Mouse (Mus musculus) MEL (cell line): ENCODE data around the gene Kctd20. TPM values are rescaled to one million over a fixed set of nuclear protein-coding genes. Genes with fewer than 3 reads are reported as not detected.

Experiments used
- DNase-seq: peaks from one replicate; pipeline ENCODE4 v3.0.0; 2011; ENCODE audit warnings: low read depth, low spot score
- H3K27ac ChIP-seq: 2 replicates; pipeline ENCODE4 v1.5.1; 2012; ENCODE audit warnings: low read depth, mild to moderate bottlenecking, control low read depth, low read length, moderate library complexity; ENCODE audit not compliant: control insufficient read depth
- H3K27me3 ChIP-seq, 2 experiments: fragments of 150-350 bp in 1 of 2; sonication (generic) in 1 of 2; 2 replicates each; pipeline ENCODE4 v1.6.1; 2012; ENCODE audit warnings: low read length in 2 of 2, mild to moderate bottlenecking in 2 of 2, improper control_type of control experiment in 1 of 2, moderate library complexity in 1 of 2; ENCODE audit not compliant: insufficient read depth in 2 of 2, control insufficient read depth in 1 of 2
- H3K36me3 ChIP-seq, 2 experiments: 2 replicates each; pipeline ENCODE4 v1.6.1; 2012 to 2014; ENCODE audit warnings: low read length in 2 of 2, improper control_type of control experiment in 1 of 2, inconsistent platforms in 1 of 2, mild to moderate bottlenecking in 1 of 2; ENCODE audit not compliant: insufficient read depth in 2 of 2, control insufficient read depth in 1 of 2
- H3K4me1 ChIP-seq, 2 experiments: fragments of 150-350 bp in 1 of 2; sonication (generic) in 1 of 2; 2 replicates each; pipeline ENCODE4 v1.6.1; 2012; ENCODE audit warnings: low read length in 2 of 2, improper control_type of control experiment in 1 of 2, mild to moderate bottlenecking in 1 of 2; ENCODE audit not compliant: insufficient read depth in 2 of 2, control insufficient read depth in 1 of 2
- H3K4me3 ChIP-seq, 2 experiments: fragments of 150-350 bp in 1 of 2; sonication (generic) in 1 of 2; 2 replicates each; pipeline ENCODE4 v1.5.1; 2012; ENCODE audit warnings: low read depth in 2 of 2, low read length in 2 of 2, mild to moderate bottlenecking in 2 of 2, moderate library complexity in 2 of 2, control low read depth in 1 of 2, improper control_type of control experiment in 1 of 2; ENCODE audit not compliant: control insufficient read depth in 1 of 2, insufficient read depth in 1 of 2
- H3K79me2 ChIP-seq: 2 replicates; pipeline ENCODE4 v1.6.1; 2012; ENCODE audit warnings: mild to moderate bottlenecking, low read length, moderate library complexity; ENCODE audit not compliant: control insufficient read depth, poor library complexity, insufficient read depth
- H3K9ac ChIP-seq: 2 replicates; pipeline ENCODE4 v1.6.1; 2012; ENCODE audit warnings: low read depth, mild to moderate bottlenecking, control low read depth, low read length, moderate library complexity; ENCODE audit not compliant: control insufficient read depth, poor library complexity, severe bottlenecking
- H3K9me3 ChIP-seq: fragments of 150-350 bp; sonication (generic); replicated peaks from 2 replicates; pipeline ENCODE4 v1.6.1; 2012; ENCODE audit warnings: mild to moderate bottlenecking, low read length, improper control_type of control experiment, moderate library complexity; ENCODE audit not compliant: insufficient read depth
- BHLHE40 ChIP-seq: IDR thresholded peaks from 2 replicates; pipeline ENCODE4 v1.6.1; 2012; ENCODE audit warnings: low read depth, mild to moderate bottlenecking, inconsistent platforms, low read length, improper control_type of control experiment, borderline replicate concordance
- CHD1 ChIP-seq: IDR thresholded peaks from 2 replicates; pipeline ENCODE4 v1.6.1; 2012; ENCODE audit warnings: low read depth, mild to moderate bottlenecking, inconsistent platforms, low read length, improper control_type of control experiment
- CTCF ChIP-seq, 3 experiments: IDR thresholded peaks in 2 of 3; conservative IDR thresholded peaks in 1 of 3; 2 replicates each; pipeline ENCODE4 v1.5.1; 2011 to 2012; ENCODE audit warnings: low read length in 3 of 3, low read depth in 2 of 3, mild to moderate bottlenecking in 2 of 3, improper control_type of control experiment in 1 of 3, inconsistent platforms in 1 of 3, mixed read lengths in 1 of 3, moderate library complexity in 1 of 3; ENCODE audit not compliant: control insufficient read depth in 1 of 3, insufficient read depth in 1 of 3, poor library complexity in 1 of 3, severe bottlenecking in 1 of 3
- E2F4 ChIP-seq: IDR thresholded peaks from 2 replicates; pipeline ENCODE4 v1.6.1; 2011; ENCODE audit warnings: low read depth, low read length, improper control_type of control experiment, borderline replicate concordance
- ELF1 ChIP-seq: IDR thresholded peaks from 2 replicates; pipeline ENCODE4 v1.6.1; 2014; ENCODE audit warnings: low read depth, mild to moderate bottlenecking, inconsistent platforms, low read length, improper control_type of control experiment, moderate library complexity
- GATA1 ChIP-seq: IDR thresholded peaks from 2 replicates; pipeline ENCODE4 v1.6.1; 2011; ENCODE audit warnings: low read depth, low read length, improper control_type of control experiment
- HCFC1 ChIP-seq: IDR thresholded peaks from 2 replicates; pipeline ENCODE4 v1.6.1; 2012; ENCODE audit warnings: low read depth, mild to moderate bottlenecking, inconsistent platforms, low read length, improper control_type of control experiment, moderate library complexity
- JUND ChIP-seq: IDR thresholded peaks from 2 replicates; pipeline ENCODE4 v1.6.1; 2011; ENCODE audit warnings: low read depth, mild to moderate bottlenecking, improper control_type of control experiment, low read length
- KAT2A ChIP-seq: conservative IDR thresholded peaks from 2 replicates; pipeline ENCODE4 v1.6.1; 2012; ENCODE audit warnings: low read depth, low read length, improper control_type of control experiment, inconsistent platforms
- MAFK ChIP-seq: IDR thresholded peaks from 2 replicates; pipeline ENCODE4 v1.6.1; 2011; ENCODE audit warnings: low read depth, mild to moderate bottlenecking, low read length, improper control_type of control experiment, borderline replicate concordance
- MAZ ChIP-seq: IDR thresholded peaks from 2 replicates; pipeline ENCODE4 v1.6.1; 2012; ENCODE audit warnings: low read depth, mild to moderate bottlenecking, inconsistent platforms, low read length, improper control_type of control experiment
- MXI1 ChIP-seq: IDR thresholded peaks from 2 replicates; pipeline ENCODE4 v1.6.1; 2011; ENCODE audit warnings: mild to moderate bottlenecking, low read depth, low read length, improper control_type of control experiment
- MYB ChIP-seq: IDR thresholded peaks from 2 replicates; pipeline ENCODE4 v1.6.1; 2011; ENCODE audit warnings: mild to moderate bottlenecking, low read depth, low read length, improper control_type of control experiment
- MYC ChIP-seq: IDR thresholded peaks from 2 replicates; pipeline ENCODE4 v1.6.1; 2011; ENCODE audit warnings: low read depth, mild to moderate bottlenecking, low read length, improper control_type of control experiment, moderate library complexity
- NELFE ChIP-seq: IDR thresholded peaks from 2 replicates; pipeline ENCODE4 v1.6.1; 2011; ENCODE audit warnings: low read depth, low read length, improper control_type of control experiment
- POLR2A ChIP-seq, 2 experiments: IDR thresholded peaks; 2 replicates each; pipeline ENCODE4 v1.6.1; 2011 to 2012; ENCODE audit warnings: low read length in 2 of 2, mild to moderate bottlenecking in 2 of 2, control low read depth in 1 of 2, improper control_type of control experiment in 1 of 2, low read depth in 1 of 2, moderate library complexity in 1 of 2; ENCODE audit not compliant: control insufficient read depth in 1 of 2, insufficient read depth in 1 of 2, poor library complexity in 1 of 2
- POLR2AphosphoS5 ChIP-seq: IDR thresholded peaks from 2 replicates; pipeline ENCODE4 v1.6.1; 2012; ENCODE audit warnings: low read depth, borderline replicate concordance, mild to moderate bottlenecking, inconsistent platforms, low read length, moderate library complexity, mixed read lengths
- RAD21 ChIP-seq: IDR thresholded peaks from 2 replicates; pipeline ENCODE4 v1.6.1; 2011; ENCODE audit warnings: mild to moderate bottlenecking, low read depth, low read length, improper control_type of control experiment
- RCOR1 ChIP-seq: IDR thresholded peaks from 2 replicates; pipeline ENCODE4 v1.6.1; 2012; ENCODE audit warnings: low read depth, mild to moderate bottlenecking, inconsistent platforms, low read length, improper control_type of control experiment
- SIN3A ChIP-seq: IDR thresholded peaks from 2 replicates; pipeline ENCODE4 v1.6.1; 2012; ENCODE audit warnings: low read length, improper control_type of control experiment, inconsistent platforms
- SMC3 ChIP-seq: IDR thresholded peaks from 2 replicates; pipeline ENCODE4 v1.6.1; 2011; ENCODE audit warnings: low read depth, low read length, improper control_type of control experiment
- UBTF ChIP-seq: IDR thresholded peaks from 2 replicates; pipeline ENCODE4 v1.6.1; 2012; ENCODE audit warnings: low read depth, mild to moderate bottlenecking, inconsistent platforms, low read length, improper control_type of control experiment, moderate library complexity, borderline replicate concordance; ENCODE audit not compliant: insufficient read depth
- USF1 ChIP-seq: IDR thresholded peaks from 2 replicates; pipeline ENCODE4 v1.6.1; 2014; ENCODE audit warnings: low read depth, mild to moderate bottlenecking, inconsistent platforms, low read length, improper control_type of control experiment, moderate library complexity
- USF2 ChIP-seq, 2 experiments: IDR thresholded peaks; 2 replicates each; pipeline ENCODE4 v1.6.1; 2011 to 2012; ENCODE audit warnings: improper control_type of control experiment in 2 of 2, low read length in 2 of 2, borderline replicate concordance in 1 of 2, inconsistent platforms in 1 of 2, low read depth in 1 of 2, mild to moderate bottlenecking in 1 of 2; ENCODE audit not compliant: insufficient read depth in 1 of 2
- ZMIZ1 ChIP-seq: IDR thresholded peaks from 2 replicates; pipeline ENCODE4 v1.6.1; 2012; ENCODE audit warnings: low read depth, mild to moderate bottlenecking, inconsistent platforms, low read length, improper control_type of control experiment, moderate library complexity
- ZNF384 ChIP-seq: IDR thresholded peaks from 2 replicates; pipeline ENCODE4 v1.6.1; 2012; ENCODE audit warnings: low read depth, mild to moderate bottlenecking, inconsistent platforms, low read length, improper control_type of control experiment
- polyA plus RNA-seq, 2 experiments: library from polyadenylated mRNA; stranded (reverse) in 1 of 2; unstranded in 1 of 2; fragments of >175 nt in 1 of 2; fragments of >200 nt in 1 of 2; gene quantifications; 2 replicates each; pipeline versions ENCODE4 v1.2.1 to v1.2.4; 2012; ENCODE audit warnings: low replicate concordance in 2 of 2, low read depth in 1 of 2; ENCODE audit not compliant: insufficient read length in 2 of 2, insufficient read depth in 1 of 2, missing spikeins in 1 of 2
- total RNA-seq: library from RNA; depleted of rRNA; stranded (reverse); fragments of 300-350 nt; gene quantifications from 2 replicates; pipeline ENCODE4 v1.2.3, GENCODE M21; 2012

Gene Kctd20
- total and polyA plus RNA-seq, 3 experiments = 41.8 to 65.4 TPM; not detected in 1

- Histone ChIP-seq H3K4me3 (no peak overlapping the region), H3K27me3 (no peaks in the 10 kb centered on the region), H3K27ac (no peak overlapping the region), H3K79me2 (no peaks in the 10 kb centered on the region), H3K9ac (no peak overlapping the region), H3K4me1 (peaks cover 2 to 8% of the 10 kb centered on the region in 2 experiments; a peak in 3 of 4 replicates), H3K36me3 (peaks cover 4 to 8% of the 10 kb centered on the region in 2 experiments), H3K9me3 (no peaks in the 10 kb centered on the region)
- DNase-seq = no peak
- no peak for TF ChIP-seq UBTF
- TF ChIP-seq MYC = no peak
- no peak for TF ChIP-seq ZNF384
- TF ChIP-seq RCOR1 = no peak
- TF ChIP-seq BHLHE40 = no peak
- TF ChIP-seq MYB = no peak
- no peak for TF ChIP-seq ZMIZ1
- TF ChIP-seq ELF1 = no peak
- TF ChIP-seq JUND = no peak
- no peak for TF ChIP-seq KAT2A
Measured at GRCm38 (mm10) chr17:28967021-28967610, 15.4 kb downstream of the Kctd20 start.

- TF ChIP-seq USF2 (IDR thresholded peaks at IDR 0.05; ENCODE audit: borderline replicate concordance in 1 of 2, insufficient read depth in 1 of 2, low read depth in 1 of 2, low read length in 2 of 2) = no peak
- no peak for TF ChIP-seq MYC
- no peaks in the 10 kb centered on the region for H3K9me3 ChIP-seq
- no peak for DNase-seq
- H3K9ac ChIP-seq = no peak overlapping the region
- no peaks in the 10 kb centered on the region for H3K79me2 ChIP-seq
- H3K4me3 ChIP-seq = no peak overlapping the region
- H3K4me1 ChIP-seq = peaks cover 2 to 8% of the 10 kb centered on the region in 2 experiments; a peak in 3 of 4 replicates
- H3K27ac ChIP-seq = no peak overlapping the region
- no peaks in the 10 kb centered on the region for H3K27me3 ChIP-seq
- H3K36me3 ChIP-seq = peaks cover 2 to 8% of the 10 kb centered on the region in 2 experiments
Measured at GRCm38 (mm10) chr17:28970122-28970521, 18.4 kb downstream of the Kctd20 start.

- no peak for TF ChIP-seq MXI1
- no peak for TF ChIP-seq SIN3A
- TF ChIP-seq SMC3 = no peak
- no peak for TF ChIP-seq RAD21
- no peak for TF ChIP-seq USF1
- no peak for TF ChIP-seq ELF1
- TF ChIP-seq CTCF (IDR thresholded peaks at IDR 0.05 in 2 of 3, conservative IDR thresholded peaks at IDR 0.05 in 1 of 3; ENCODE audit: control insufficient read depth in 1 of 3, insufficient read depth in 1 of 3, low read depth in 2 of 3, low read length in 3 of 3, poor library complexity in 1 of 3, severe bottlenecking in 1 of 3) = no peak
- TF ChIP-seq MAZ = no peak
- no peak for TF ChIP-seq POLR2A (IDR thresholded peaks at IDR 0.05; ENCODE audit: control insufficient read depth in 1 of 2, insufficient read depth in 1 of 2, low read depth in 1 of 2, low read length in 2 of 2, poor library complexity in 1 of 2)
- no peak for TF ChIP-seq POLR2AphosphoS5
- no peak for TF ChIP-seq MAFK
- no peak for TF ChIP-seq HCFC1
- TF ChIP-seq CHD1 = no peak
- no peak for TF ChIP-seq GATA1
- TF ChIP-seq UBTF = no peak
- TF ChIP-seq NELFE = no peak
- TF ChIP-seq E2F4 = no peak
- H3K4me1 ChIP-seq = no peaks in the 10 kb centered on the region
- H3K4me3 ChIP-seq = no peak overlapping the region
- no peaks in the 10 kb centered on the region for H3K27me3 ChIP-seq
- no peak overlapping the region for H3K9ac ChIP-seq
- H3K36me3 ChIP-seq = no peaks in the 10 kb centered on the region; a peak in 1 of 4 replicates
- no peaks in the 10 kb centered on the region for H3K79me2 ChIP-seq
- no peaks in the 10 kb centered on the region for H3K9me3 ChIP-seq
- H3K27ac ChIP-seq = no peak overlapping the region
- no peak for DNase-seq
Measured at GRCm38 (mm10) chr17:28979091-28979490, 27.3 kb downstream of the Kctd20 start.
